Mouse (Mus musculus) lung, embryonic 14.5 days (tissue): ENCODE data around the gene Fbxo28. TPM values are rescaled to one million over a fixed set of nuclear protein-coding genes. Genes with fewer than 3 reads are reported as not detected.
"Not testable (repeated sequence)": the region's sequence is repeated elsewhere in the genome, so short reads cannot be mapped to it uniquely, and the experiment has no call there.

ENCODE experiments used
- ATAC-seq: fragments of 200-750 bp; cut with Nextera tagmentation; 2 replicates; pipeline ENCODE4 v1.8.0; 2017; ENCODE audit warnings: mild to moderate bottlenecking, moderate TSS enrichment, moderate library complexity; ENCODE audit not compliant: insufficient read depth
- DNase-seq: peaks from one replicate; pipeline ENCODE4 v3.0.0-alpha.2; 2015
- H3K27ac ChIP-seq: fragments of 300-500 bp; sonication (generic); 2 replicates; pipeline ENCODE4 v1.5.1; 2014; ENCODE audit warnings: low read depth, mild to moderate bottlenecking, moderate library complexity
- H3K27me3 ChIP-seq: fragments of 300-500 bp; sonication (generic); 2 replicates; pipeline ENCODE4 v1.6.1; 2014; ENCODE audit warnings: low read length, control low read depth; ENCODE audit not compliant: insufficient read depth
- H3K36me3 ChIP-seq: fragments of 300-500 bp; sonication (generic); 2 replicates; pipeline ENCODE4 v1.6.1; 2014; ENCODE audit warnings: control low read depth; ENCODE audit not compliant: insufficient read depth
- H3K4me1 ChIP-seq: fragments of 300-500 bp; sonication (generic); 2 replicates; pipeline ENCODE4 v1.6.1; 2014; ENCODE audit warnings: antibody characterized with exemption, control low read depth; ENCODE audit not compliant: insufficient read depth
- H3K4me2 ChIP-seq: fragments of 300-500 bp; sonication (generic); 2 replicates; pipeline ENCODE4 v1.6.1; 2014; ENCODE audit warnings: mild to moderate bottlenecking
- H3K4me3 ChIP-seq: fragments of 300-500 bp; sonication (generic); 2 replicates; pipeline ENCODE4 v1.5.1; 2014; ENCODE audit warnings: low read depth, low read length
- H3K9ac ChIP-seq: fragments of 300-500 bp; sonication (generic); 2 replicates; pipeline ENCODE4 v1.6.1; 2014
- H3K9me3 ChIP-seq: fragments of 300-500 bp; sonication (generic); 2 replicates; pipeline ENCODE4 v1.6.1; 2016; ENCODE audit warnings: low read depth, low read length, control low read depth
- CTCF ChIP-seq: IDR thresholded peaks from 2 replicates; pipeline ENCODE4 v1.5.1; 2016; ENCODE audit warnings: antibody characterized with exemption, low read depth
- WGBS: fragments of 180-500 bp; shearing (Covaris S2); extraction: QIAGEN DNeasy Blood & Tissue Kit; methylation state at CpG from one replicate; pipeline ENCODE4 v1.1.7; 2014; 5-methylcytosine and 5-hydroxymethylcytosine counted together
- polyA plus RNA-seq: library from polyadenylated mRNA; unstranded; fragments of >200 nt; fragmentation: Nextera tagmentation; extraction: Ambion mirVana; gene quantifications from 2 replicates; pipeline ENCODE4 v1.2.1, GENCODE M21; 2014

The Fbxo28 gene
- polyA plus RNA-seq, 1 experiment from 2014 or later, result 23.1 TPM

GRCm38 (mm10) chr1:182302176-182302870 is 39.1 kb downstream of the Fbxo28 start:
- 80% methylated on average over 6 of the region's 6 CpGs for WGBS
- H3K27me3 ChIP-seq, result no peaks in the 10 kb centered on the region
- H3K4me3 ChIP-seq, result no peak overlapping the region
- H3K9me3 ChIP-seq, result no peaks in the 10 kb centered on the region
- no peaks in the 10 kb centered on the region for H3K36me3 ChIP-seq
- H3K4me2 ChIP-seq, result no peak overlapping the region
- H3K9ac ChIP-seq, result no peak overlapping the region
- no peak overlapping the region for H3K27ac ChIP-seq
- TF ChIP-seq CTCF, result no peak
- no peaks in the 10 kb centered on the region for H3K4me1 ChIP-seq
- ATAC-seq, result no peak
- DNase-seq, result no peak

- Histone ChIP-seq H3K9ac (no peak overlapping the region), H3K27ac (no peak overlapping the region), H3K36me3 (no peaks in the 10 kb centered on the region), H3K4me2 (no peak overlapping the region), H3K4me1 (no peaks in the 10 kb centered on the region), H3K9me3 (no peaks in the 10 kb centered on the region; the same call in 1 of the 2 replicates), H3K4me3 (no peak overlapping the region), H3K27me3 (no peaks in the 10 kb centered on the region)
- 84% methylated on average over 5 of the region's 5 CpGs for WGBS
- DNase-seq (no peak), ATAC-seq (no peak)
- TF ChIP-seq CTCF, result no peak
Measured at GRCm38 (mm10) chr1:182297821-182298220, 43.6 kb downstream of the Fbxo28 start.

DNA sequence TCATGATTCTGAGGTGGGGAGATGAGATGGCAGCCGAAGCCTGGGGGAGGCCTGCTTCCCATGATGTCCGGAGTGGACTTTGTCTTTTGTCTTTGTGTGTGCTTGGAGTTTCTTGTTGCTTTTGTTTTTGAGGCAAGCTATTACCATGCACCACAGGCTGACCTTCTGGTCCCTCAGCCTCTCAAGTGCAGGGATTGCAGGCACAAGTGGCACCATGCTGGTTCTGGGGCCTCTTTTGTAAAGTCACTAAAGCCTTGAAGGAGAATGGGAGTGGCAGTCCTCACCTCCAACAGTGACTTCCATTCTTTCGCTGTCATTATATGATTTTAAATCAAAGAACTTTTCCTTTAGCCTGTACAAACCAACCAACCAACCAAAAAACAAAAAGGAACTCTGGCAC is 44.2 kb downstream of the Fbxo28 start:
- no peak for TF ChIP-seq CTCF

GRCm38 (mm10) chr1:182296816-182297215 is 44.6 kb downstream of the Fbxo28 start:
- Histone ChIP-seq H3K9me3 (no peaks in the 10 kb centered on the region; the same call in 1 of the 2 replicates), H3K4me3 (no peak overlapping the region), H3K4me2 (no peak overlapping the region), H3K4me1 (no peaks in the 10 kb centered on the region), H3K9ac (no peak overlapping the region), H3K27me3 (no peaks in the 10 kb centered on the region), H3K36me3 (no peaks in the 10 kb centered on the region), H3K27ac (no peak overlapping the region)
- TF ChIP-seq CTCF, result no peak
- ATAC-seq (no peak), DNase-seq (no peak)
- 81% methylated on average over 6 of the region's 6 CpGs for WGBS

More for the DNA sequence above, 44.2 kb downstream of the Fbxo28 start:
- DNase-seq (no peak), ATAC-seq (no peak)
- Histone ChIP-seq H3K4me2 (no peak overlapping the region), H3K27ac (no peak overlapping the region), H3K9me3 (no peaks in the 10 kb centered on the region; the same call in 1 of the 2 replicates), H3K4me1 (no peaks in the 10 kb centered on the region), H3K27me3 (no peaks in the 10 kb centered on the region), H3K9ac (no peak overlapping the region), H3K36me3 (no peaks in the 10 kb centered on the region), H3K4me3 (no peak overlapping the region)
- 87% methylated on average over 3 of the region's 3 CpGs for WGBS

DNA sequence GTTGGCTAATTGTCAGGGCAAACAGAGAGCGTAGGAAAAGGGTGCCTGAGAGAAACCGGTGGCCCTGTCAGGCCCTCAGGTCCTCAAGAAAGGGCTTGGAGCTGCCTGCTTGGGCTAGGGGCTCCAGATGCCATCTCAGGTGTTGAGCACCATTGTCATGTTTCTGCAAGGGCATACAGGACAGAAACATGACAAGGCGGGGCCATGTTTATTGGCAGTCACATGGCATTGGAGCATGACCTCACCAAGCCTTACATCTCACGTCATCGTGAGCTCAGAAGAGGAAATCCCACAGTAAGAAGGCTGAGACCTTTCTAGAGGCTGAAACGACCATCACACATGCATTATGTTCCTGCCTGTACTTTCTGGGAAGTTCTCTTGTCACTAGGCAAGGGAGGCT is 45.3 kb downstream of the Fbxo28 start:
- H3K4me3 ChIP-seq, result no peak overlapping the region
- no peaks in the 10 kb centered on the region for H3K27me3 ChIP-seq
- H3K36me3 ChIP-seq, result no peaks in the 10 kb centered on the region
- H3K4me2 ChIP-seq, result no peak overlapping the region
- WGBS, result 74% methylated on average over 6 of the region's 6 CpGs
- H3K4me1 ChIP-seq, result no peaks in the 10 kb centered on the region
- no peak for TF ChIP-seq CTCF
- H3K9ac ChIP-seq, result no peak overlapping the region
- DNase-seq (no peak), ATAC-seq (no peak)
- no peaks in the 10 kb centered on the region; the same call in 1 of the 2 replicates for H3K9me3 ChIP-seq
- no peak overlapping the region for H3K27ac ChIP-seq

DNA sequence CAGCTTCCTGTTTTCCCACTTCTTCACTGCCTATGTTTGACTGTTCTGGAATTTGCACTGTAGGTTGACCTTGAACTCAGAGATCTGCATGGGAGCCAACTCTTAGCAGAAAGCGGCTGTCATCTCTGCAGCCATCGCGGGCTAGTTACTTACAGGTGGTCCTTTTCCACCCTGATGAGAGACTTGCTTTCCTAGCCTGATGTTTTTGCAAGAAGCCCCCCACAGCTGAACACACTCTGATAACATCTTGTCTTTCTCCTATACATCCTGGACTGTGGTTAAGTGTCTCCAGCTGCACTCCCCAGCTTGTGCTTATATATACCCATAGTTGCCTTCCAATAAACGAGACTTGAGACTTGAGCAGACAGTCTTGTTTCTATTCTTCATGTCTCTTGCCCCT is 49.1 kb downstream of the Fbxo28 start:
- TF ChIP-seq CTCF, result no peak
- 42% methylated on average over 4 of the region's 4 CpGs for WGBS
- no peak for DNase-seq

DNA sequence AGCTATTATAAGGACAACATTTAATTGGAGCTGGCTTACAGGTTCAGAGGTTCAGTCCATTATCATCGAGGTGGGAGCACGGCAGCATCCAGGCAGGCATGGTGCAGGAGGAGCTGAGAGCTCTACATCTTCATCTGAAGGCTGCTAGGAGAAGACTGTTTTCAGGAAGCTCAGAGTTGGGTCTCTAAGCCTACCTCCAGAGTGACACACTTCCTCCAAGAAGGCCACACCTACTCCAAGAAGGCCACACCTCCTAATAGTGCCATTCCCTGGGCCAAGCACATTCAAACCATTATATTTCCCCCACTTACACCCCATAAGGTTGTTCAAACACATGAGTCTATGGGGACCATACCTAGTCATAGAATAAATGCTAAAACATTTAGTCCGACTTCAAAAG is 50.7 kb downstream of the Fbxo28 start:
- H3K4me2 ChIP-seq, H3K4me3 ChIP-seq, DNase-seq, H3K27ac ChIP-seq, H3K9ac ChIP-seq, H3K4me1 ChIP-seq, H3K36me3 ChIP-seq, H3K27me3 ChIP-seq, H3K9me3 ChIP-seq, ATAC-seq: not testable (repeated sequence)
- 88% methylated on average over 3 of the region's 3 CpGs for WGBS

More for the DNA sequence above, 49.1 kb downstream of the Fbxo28 start:
- no peaks in the 10 kb centered on the region for H3K36me3 ChIP-seq
- ATAC-seq, result no peak
- H3K27ac ChIP-seq, result no peak overlapping the region
- no peak overlapping the region for H3K4me2 ChIP-seq
- H3K27me3 ChIP-seq, result no peaks in the 10 kb centered on the region
- no peaks in the 10 kb centered on the region for H3K4me1 ChIP-seq
- H3K9ac ChIP-seq, result no peak overlapping the region
- H3K4me3 ChIP-seq, result no peak overlapping the region
- no peaks in the 10 kb centered on the region; the same call in 1 of the 2 replicates for H3K9me3 ChIP-seq
